23 mouse cellular contexts compared by ENCODE assay signal in the genomic region with DNA sequence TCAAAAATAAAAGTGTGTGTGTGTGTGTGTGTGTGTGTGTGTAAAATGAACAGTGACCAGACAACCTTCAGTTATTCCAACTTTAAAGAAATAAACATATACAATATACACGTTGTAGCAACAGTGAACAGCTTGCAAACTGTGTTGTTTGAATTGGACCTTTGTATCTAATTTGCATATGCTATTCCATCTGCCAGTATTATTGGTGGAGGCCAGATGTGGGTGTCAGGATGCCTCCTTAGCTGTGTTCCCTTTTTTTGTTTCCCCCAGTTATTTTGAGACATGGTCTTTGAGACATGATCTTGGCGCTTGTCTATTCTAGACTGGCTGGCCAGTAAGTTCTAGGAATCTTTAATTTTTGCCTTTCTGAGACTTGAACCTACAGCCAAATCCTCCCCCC. TPM values are rescaled to one million over a fixed set of nuclear protein-coding genes. Genes with fewer than 3 reads are reported as not detected.
A peak's percentile ranks its signal among the peaks of the same experiment; 100 is the strongest.
DNase-seq lines count a peak whose midpoint lies in the region; ATAC-seq and TF ChIP-seq lines count a peak whose summit lies in the region.
"Had no signal": no experiment of that assay in that cellular context is flagged by ENCODE, and none has a peak within 500 bp of the region (broad histone marks: within the 10 kb centered on the region; RNA-seq: fewer than 3 reads in every experiment).

No protein-coding gene starts in this region.

- no peak for DNase-seq in liver, embryonic 11.5 days (ENCODE audit: low spot score)
- DNase-seq in liver = no peak
- DNase-seq in 416B (ENCODE audit: low read depth) = peak; percentile 26
- no peak for DNase-seq in stomach, postnatal 0 days (ENCODE audit: low spot score)
- no peak for DNase-seq in kidney, postnatal 14 days
- DNase-seq: cerebellum, adult 8-10 months; heart, adult 18-20 months; heart, postnatal 36 days; kidney, adult 18-20 months; kidney, postnatal 10 days; lung, postnatal 14 days; spleen, adult 18-20 months; thymus, postnatal 36 days had no signal

- no peaks in the 10 kb centered on the region for H3K36me3 ChIP-seq in liver, embryonic 11.5 days (ENCODE audit: control insufficient read depth, insufficient read depth, low read length)
- peaks cover 13% of the 10 kb centered on the region for H3K36me3 ChIP-seq in E14TG2a.4 (ENCODE audit: insufficient read depth, low read length)
- no peaks in the 10 kb centered on the region for H3K36me3 ChIP-seq in stomach, postnatal 0 days (ENCODE audit: control insufficient read depth, insufficient read depth, low read length)
- H3K36me3 ChIP-seq in kidney, embryonic 14.5 days (ENCODE audit: control insufficient read depth, insufficient read depth, low read length) = peaks cover 5% of the 10 kb centered on the region; the same call in 1 of the 2 replicates

- no peak for TF ChIP-seq CTCF in E14TG2a.4 (conservative IDR thresholded peaks at IDR 0.05; ENCODE audit: low read length)
- TF ChIP-seq CTCF in stomach, postnatal 0 days (IDR thresholded peaks at IDR 0.05; ENCODE audit: low read depth) = no peak

- H3K4me3 ChIP-seq in liver, embryonic 11.5 days (ENCODE audit: low read depth, low read length) = no peak overlapping the region; the same call in 1 of the 2 replicates
- peak overlapping the region; percentile 99; the same call in 1 of the 2 replicates for H3K4me3 ChIP-seq in E14TG2a.4 (replicated peaks; ENCODE audit: low read length)
- H3K4me3 ChIP-seq in stomach, postnatal 0 days (ENCODE audit: low read depth, low read length) = no peak overlapping the region
- no peak overlapping the region for H3K4me3 ChIP-seq in kidney, embryonic 14.5 days (ENCODE audit: low read length)

- H3K27ac ChIP-seq in liver, embryonic 11.5 days (ENCODE audit: low read depth, low read length) = no peak overlapping the region
- no peak overlapping the region for H3K27ac ChIP-seq in stomach, postnatal 0 days (replicated peaks)
- no peak overlapping the region for H3K27ac ChIP-seq in kidney, embryonic 14.5 days (ENCODE audit: low read depth, low read length)
- H3K27ac ChIP-seq: embryonic facial prominence, embryonic 12.5 days; heart, embryonic 13.5 days; limb, embryonic 15.5 days had no signal

- no peak overlapping the region for H3K9ac ChIP-seq in liver, embryonic 11.5 days (ENCODE audit: low read depth, low read length)
- no peak overlapping the region for H3K9ac ChIP-seq in stomach, postnatal 0 days (ENCODE audit: low read length)
- no peak overlapping the region for H3K9ac ChIP-seq in kidney, embryonic 14.5 days (ENCODE audit: low read depth, low read length)
- H3K9ac ChIP-seq: limb, embryonic 15.5 days had no signal

- no peaks in the 10 kb centered on the region for H3K9me3 ChIP-seq in liver, embryonic 11.5 days (ENCODE audit: control insufficient read depth, low read length)
- no peaks in the 10 kb centered on the region for H3K9me3 ChIP-seq in E14TG2a.4 (ENCODE audit: low read length)
- no peaks in the 10 kb centered on the region for H3K9me3 ChIP-seq in stomach, postnatal 0 days (ENCODE audit: control insufficient read depth, low read length)
- H3K9me3 ChIP-seq in kidney, embryonic 14.5 days (ENCODE audit: control insufficient read depth, low read length) = no peaks in the 10 kb centered on the region
- H3K9me3 ChIP-seq: embryonic facial prominence, embryonic 12.5 days; heart, embryonic 13.5 days; limb, embryonic 15.5 days; megakaryocyte, embryonic 14.5 days had no signal

- no peak for ATAC-seq in liver, embryonic 11.5 days (replicated peaks; ENCODE audit: low FRiP score)
- peak; percentile 43 for ATAC-seq in granulocyte monocyte progenitor cell, adult 5-6 weeks (replicated peaks; ENCODE audit: poor library complexity, severe bottlenecking)
- ATAC-seq in stomach, postnatal 0 days (ENCODE audit: low FRiP score, low TSS enrichment) = no peak
- no peak for ATAC-seq in kidney, embryonic 14.5 days (ENCODE audit: low FRiP score, low TSS enrichment)
- ATAC-seq: forebrain, embryonic 16.5 days; hindbrain, embryonic 16.5 days; midbrain, embryonic 16.5 days had no signal

- TF ChIP-seq EP300 in stomach, postnatal 0 days (optimal IDR thresholded peaks at IDR 0.05) = no peak

- H3K4me1 ChIP-seq in liver, embryonic 11.5 days (replicated peaks; ENCODE audit: control insufficient read depth, insufficient read depth, low read length) = peaks cover 5% of the 10 kb centered on the region
- peaks cover 19% of the 10 kb centered on the region for H3K4me1 ChIP-seq in E14TG2a.4 (replicated peaks; ENCODE audit: low read depth, low read length)
- H3K4me1 ChIP-seq in stomach, postnatal 0 days (replicated peaks; ENCODE audit: control insufficient read depth, insufficient read depth) = no peaks in the 10 kb centered on the region
- H3K4me1 ChIP-seq in kidney, embryonic 14.5 days (ENCODE audit: control insufficient read depth, insufficient read depth, low read length) = no peaks in the 10 kb centered on the region

- WGBS in liver, embryonic 11.5 days = 77% methylated on average over 2 of the region's 2 CpGs
- 82% methylated on average over 2 of the region's 2 CpGs for WGBS in stomach, postnatal 0 days
- 85% methylated on average over 2 of the region's 2 CpGs for WGBS in kidney, embryonic 14.5 days

- H3K4me2 ChIP-seq in liver, embryonic 11.5 days = peak overlapping the region; percentile 74
- H3K4me2 ChIP-seq in stomach, postnatal 0 days (replicated peaks; ENCODE audit: low read depth) = no peak overlapping the region
- no peak overlapping the region for H3K4me2 ChIP-seq in kidney, embryonic 14.5 days (replicated peaks; ENCODE audit: low read depth, low read length)

- no peaks in the 10 kb centered on the region for H3K27me3 ChIP-seq in liver, embryonic 11.5 days (replicated peaks; ENCODE audit: control insufficient read depth, insufficient read depth, low read length)
- no peaks in the 10 kb centered on the region for H3K27me3 ChIP-seq in E14TG2a.4 (ENCODE audit: insufficient read depth, low read length)
- no peaks in the 10 kb centered on the region for H3K27me3 ChIP-seq in stomach, postnatal 0 days (ENCODE audit: control insufficient read depth, insufficient read depth, low read length)
- no peaks in the 10 kb centered on the region for H3K27me3 ChIP-seq in kidney, embryonic 14.5 days (ENCODE audit: control insufficient read depth, insufficient read depth, low read length)
- H3K27me3 ChIP-seq: embryonic facial prominence, embryonic 12.5 days; heart, embryonic 13.5 days; limb, embryonic 15.5 days; megakaryocyte, embryonic 14.5 days had no signal

RNA-seq across cellular contexts. Expression of gene Slc30a6, which starts 1.8 kb away (rescaled TPM):
- 35.1 and 37.9 TPM in 2 replicates for polyA plus RNA-seq in liver, embryonic 11.5 days (2014; fragmentation: Nextera tagmentation; extraction: Ambion mirVana)
- total RNA-seq in granulocyte monocyte progenitor cell, adult 5-6 weeks (2014; fragmentation: Nextera tagmentation) = 4.5 and 15.7 TPM in 2 replicates
- 6.8 and 13.4 TPM in 2 replicates for total RNA-seq in granulocyte monocyte progenitor cell, adult 5-6 weeks (2017)
- polyA plus RNA-seq in stomach, postnatal 0 days (2015; fragmentation: Nextera tagmentation; extraction: Ambion mirVana) = 27.4 and 29.4 TPM in 2 replicates
- polyA plus RNA-seq in kidney, embryonic 14.5 days (2014; fragmentation: Nextera tagmentation; extraction: Ambion mirVana) = 46.2 and 47.4 TPM in 2 replicates

RNA-seq across cellular contexts. Expression of gene Spast, which starts 58.4 kb away (rescaled TPM):
- 15.8 and 17.7 TPM in 2 replicates for polyA plus RNA-seq in liver, embryonic 11.5 days (2014; fragmentation: Nextera tagmentation; extraction: Ambion mirVana)
- total RNA-seq in granulocyte monocyte progenitor cell, adult 5-6 weeks (2014; fragmentation: Nextera tagmentation) = 27.3 and 28.8 TPM in 2 replicates
- 54.7 and 70.0 TPM in 2 replicates for total RNA-seq in granulocyte monocyte progenitor cell, adult 5-6 weeks (2017)
- 10.8 and 11.6 TPM in 2 replicates for polyA plus RNA-seq in stomach, postnatal 0 days (2015; fragmentation: Nextera tagmentation; extraction: Ambion mirVana)
- polyA plus RNA-seq in kidney, embryonic 14.5 days (2014; fragmentation: Nextera tagmentation; extraction: Ambion mirVana) = 17.9 and 22.8 TPM in 2 replicates
